Mouse (Mus musculus): ENCODE results near the gene Ccdc83. TPM values are rescaled to one million over a fixed set of nuclear protein-coding genes. Genes with fewer than 3 reads are reported as not detected.
"Not testable (repeated sequence)": the region's sequence is repeated elsewhere in the genome, so short reads cannot be mapped to it uniquely, and the experiment has no call there.

Gene Ccdc83
- total RNA-seq, 2 experiments from 2014 or later, result not detected

DNA sequence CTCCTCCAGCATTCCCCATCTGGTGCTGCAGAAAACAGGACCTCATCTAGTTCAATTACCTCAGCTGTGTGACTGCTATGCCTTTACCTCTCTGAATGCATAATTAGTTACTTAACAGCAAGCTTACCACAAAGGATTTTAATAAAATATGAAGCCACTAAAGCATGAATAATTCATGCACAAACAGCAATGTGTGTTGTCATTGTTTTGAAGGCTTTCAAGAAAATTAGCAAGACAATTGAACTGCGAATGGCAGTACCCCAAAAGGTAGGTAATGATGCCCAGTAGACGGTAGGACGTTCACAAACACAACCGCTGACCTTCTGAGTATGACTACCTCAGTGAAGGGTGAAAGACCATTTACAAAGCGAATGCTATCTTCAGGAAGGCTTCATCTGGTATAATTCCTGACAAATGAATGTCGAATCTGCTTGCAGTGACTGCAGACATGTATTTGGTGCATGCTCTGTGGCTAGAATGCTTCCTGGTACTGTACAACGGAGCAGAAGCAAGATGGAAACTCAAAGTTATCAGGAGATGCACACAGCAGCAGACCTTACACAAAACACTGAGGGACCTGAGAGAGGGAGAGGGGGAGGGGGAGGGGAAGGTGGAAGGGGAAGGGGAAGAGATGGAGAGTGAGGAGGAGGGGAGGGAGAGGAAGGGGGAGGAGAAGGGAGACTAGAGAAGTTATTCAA lies 3.5 kb downstream of the Ccdc83 start:
- DNase-seq (ENCODE audit: low spot score in 2 of 2), result no peak

DNA sequence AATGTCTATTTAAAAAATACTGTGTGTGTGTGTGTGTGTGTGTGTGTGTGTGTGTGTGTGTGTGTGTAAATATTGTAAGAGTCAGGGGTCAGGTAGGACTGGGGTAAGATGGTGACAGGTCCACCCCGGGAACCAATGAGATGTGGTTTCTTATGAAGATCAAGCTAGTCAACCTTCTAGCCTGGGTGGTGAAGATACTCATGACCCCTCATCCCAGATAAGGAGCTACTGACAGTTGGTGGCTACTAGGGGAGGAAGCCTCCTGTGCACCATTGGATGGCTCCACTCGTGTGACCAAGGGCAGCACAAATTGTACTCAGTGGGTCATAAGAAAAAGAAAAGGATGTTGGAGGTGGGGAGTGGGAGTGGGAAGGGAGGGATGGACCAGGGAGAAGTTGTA lies 5.7 kb downstream of the Ccdc83 start:
- no peak for DNase-seq (ENCODE audit: low spot score in 2 of 2)

DNA sequence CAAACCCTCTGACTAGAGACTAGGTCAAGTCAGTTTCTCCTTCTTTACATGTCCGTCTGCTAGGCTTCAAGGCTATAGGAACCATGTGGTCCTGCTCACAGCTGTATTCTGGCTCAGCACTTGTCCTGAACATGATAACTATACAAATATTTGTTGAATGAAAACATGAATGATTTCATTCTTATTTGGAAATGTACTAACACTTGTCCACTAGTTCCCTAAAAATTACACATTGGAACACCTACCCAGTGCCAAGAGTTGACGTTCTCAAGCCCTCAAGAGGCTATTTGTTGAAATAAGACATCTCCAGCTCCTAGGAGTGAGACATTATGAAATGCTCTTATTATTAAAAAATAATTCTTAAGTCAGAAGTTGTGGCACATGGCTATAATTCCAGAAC lies 6.9 kb downstream of the Ccdc83 start:
- no peak for DNase-seq (ENCODE audit: low spot score in 2 of 2)

DNA sequence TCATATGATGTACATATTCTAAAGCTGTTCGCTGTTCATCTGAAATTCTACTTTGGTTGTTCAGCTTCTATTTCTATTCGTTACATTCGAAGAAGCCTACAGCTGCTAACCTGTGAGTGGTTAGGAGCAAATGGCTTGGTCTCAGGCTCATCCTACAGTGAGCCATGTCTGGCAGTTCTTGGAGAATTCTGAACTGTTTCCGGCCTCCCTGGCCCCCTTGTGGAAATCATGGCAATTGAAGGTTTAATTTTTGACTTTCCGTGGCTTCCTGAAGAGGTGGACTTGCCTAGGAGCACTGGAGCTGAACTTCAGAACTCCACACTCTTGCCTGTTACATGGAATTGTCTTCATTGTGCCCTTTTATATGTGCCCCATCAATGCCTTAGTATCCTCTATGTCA lies 12.6 kb downstream of the Ccdc83 start:
- DNase-seq (ENCODE audit: low spot score in 2 of 2), result no peak

DNA sequence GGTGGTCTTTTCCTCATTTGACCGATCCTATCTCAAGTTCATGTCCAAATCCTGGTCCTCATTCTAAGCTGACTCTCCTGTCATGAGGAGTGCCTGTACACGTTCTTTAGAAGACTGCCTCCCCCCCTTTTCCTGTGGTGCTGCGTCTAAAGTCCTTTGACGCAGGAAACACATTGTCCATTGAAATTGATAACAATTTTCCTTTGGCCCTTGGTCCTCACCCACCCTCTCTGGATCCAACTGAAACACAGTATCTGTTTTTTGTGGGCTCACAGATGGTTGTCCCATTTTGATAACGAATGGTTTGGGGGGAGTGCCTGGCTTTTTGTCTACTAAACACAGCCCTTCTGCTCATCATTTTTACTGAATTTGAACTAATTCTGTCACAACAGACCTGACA lies 21.9 kb downstream of the Ccdc83 start:
- no peak for DNase-seq (ENCODE audit: low spot score in 2 of 2)

DNA sequence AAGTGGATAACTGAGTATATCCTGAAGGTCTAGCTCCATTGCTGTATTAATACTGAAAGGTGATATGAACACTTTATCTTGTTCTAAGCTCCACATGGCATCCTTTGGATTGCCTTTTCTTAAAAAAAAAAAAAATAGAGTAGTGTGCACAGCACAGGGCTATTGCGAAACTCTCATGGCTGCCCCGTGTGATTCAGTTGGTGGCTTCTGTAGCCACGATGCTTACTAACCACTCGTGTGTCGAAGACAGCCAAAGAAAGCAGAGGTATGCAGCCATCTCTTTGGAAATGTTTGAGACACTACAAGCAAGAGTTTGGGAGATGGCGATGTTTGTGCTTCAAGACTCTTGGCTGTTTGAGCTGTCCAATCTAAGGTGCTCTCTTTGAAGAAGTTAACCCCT lies 22.4 kb downstream of the Ccdc83 start:
- no peak for DNase-seq (ENCODE audit: low spot score in 2 of 2)

DNA sequence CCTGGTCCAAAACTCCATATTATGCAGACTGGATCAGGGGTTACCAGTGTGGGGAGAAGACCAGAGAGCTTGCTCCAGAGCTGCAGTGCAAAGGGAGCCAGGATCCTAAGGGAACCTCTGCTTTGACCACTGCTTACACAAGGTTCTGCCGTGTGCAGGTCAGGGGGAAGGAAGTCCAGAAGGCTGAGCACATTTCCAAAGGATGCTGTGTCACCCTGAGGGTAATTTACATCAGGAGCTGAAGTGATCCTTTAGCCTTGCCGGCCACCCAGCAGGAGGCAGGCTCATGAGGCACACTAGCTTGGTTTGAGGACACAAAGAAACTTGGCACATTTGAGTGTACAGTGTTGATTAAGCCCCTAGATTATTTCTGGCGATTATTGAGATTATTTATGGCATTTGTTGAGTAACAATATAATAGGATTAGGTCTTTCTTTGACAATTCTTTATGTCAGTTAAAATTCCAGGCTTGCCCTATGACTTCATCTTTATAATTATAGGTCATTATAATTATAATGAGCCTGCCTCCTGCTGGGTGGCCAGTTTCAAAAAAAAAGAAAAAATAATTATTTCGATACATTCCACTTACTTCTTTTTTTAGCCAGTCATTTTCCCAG lies 29.2 kb downstream of the Ccdc83 start:
- no peak for DNase-seq (ENCODE audit: low spot score in 2 of 2)

DNA sequence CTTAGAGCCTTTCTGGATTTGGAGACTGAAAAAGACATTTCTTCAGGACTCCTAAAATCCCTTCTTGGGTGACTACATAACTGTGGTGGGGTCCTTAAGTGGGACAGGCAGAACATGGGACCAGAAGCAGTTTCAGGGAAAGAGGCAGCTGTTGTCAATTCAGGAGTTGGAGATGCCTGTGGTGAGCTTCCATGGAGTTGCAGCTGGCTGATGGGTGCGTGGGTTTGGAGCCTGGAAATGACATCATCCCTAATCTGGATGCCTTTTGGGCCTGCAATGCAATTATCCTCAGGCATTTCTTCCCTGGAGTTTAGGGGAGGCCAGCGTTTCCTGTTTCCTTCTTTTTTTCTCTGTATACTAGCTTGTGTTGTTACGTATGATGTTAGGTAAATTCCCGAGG lies 31.7 kb downstream of the Ccdc83 start:
- DNase-seq (ENCODE audit: low spot score in 2 of 2), result no peak

DNA sequence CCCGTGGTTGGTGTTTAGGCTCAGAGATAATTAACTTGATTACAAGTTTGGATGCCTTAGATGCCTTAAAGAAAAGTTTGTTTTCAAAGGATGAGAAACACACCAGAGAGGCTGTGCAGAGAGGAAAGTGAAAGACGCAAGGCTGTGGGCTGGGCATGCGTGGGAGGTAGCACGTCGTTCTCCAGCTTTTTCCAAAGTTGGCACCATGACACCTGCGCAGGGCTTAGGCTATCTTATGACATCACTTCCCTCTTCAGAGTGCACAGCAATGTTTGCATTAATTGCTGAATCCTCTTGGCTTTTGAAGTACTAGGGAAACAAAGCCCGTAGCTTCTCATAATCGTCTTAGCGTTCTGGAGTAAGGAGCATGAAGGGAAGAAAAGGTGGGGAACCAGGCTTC lies 34.1 kb downstream of the Ccdc83 start:
- peak in 1 of 2 experiments; percentile 26 for DNase-seq (ENCODE audit: low spot score in 2 of 2)

DNA sequence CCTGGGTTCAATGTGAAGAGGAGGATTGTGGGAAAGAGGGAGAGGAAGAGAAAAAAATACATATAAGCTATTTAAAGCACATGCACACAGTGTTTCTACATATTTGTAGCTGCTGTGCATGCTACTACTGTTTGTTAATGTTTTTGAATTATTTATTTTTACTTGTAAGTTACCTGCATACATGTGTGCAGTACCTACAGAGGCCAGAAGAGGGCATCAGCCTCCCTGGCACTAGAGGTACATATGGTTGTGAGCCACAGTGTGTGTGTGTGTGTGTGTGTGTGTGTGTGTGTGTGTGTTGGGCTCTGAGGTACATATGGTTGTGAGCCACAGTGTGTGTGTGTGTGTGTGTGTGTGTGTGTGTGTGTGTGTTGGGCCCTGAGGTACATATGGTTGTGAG lies 36.7 kb downstream of the Ccdc83 start:
- DNase-seq (ENCODE audit: low spot score in 2 of 2), result not testable (repeated sequence)

DNA sequence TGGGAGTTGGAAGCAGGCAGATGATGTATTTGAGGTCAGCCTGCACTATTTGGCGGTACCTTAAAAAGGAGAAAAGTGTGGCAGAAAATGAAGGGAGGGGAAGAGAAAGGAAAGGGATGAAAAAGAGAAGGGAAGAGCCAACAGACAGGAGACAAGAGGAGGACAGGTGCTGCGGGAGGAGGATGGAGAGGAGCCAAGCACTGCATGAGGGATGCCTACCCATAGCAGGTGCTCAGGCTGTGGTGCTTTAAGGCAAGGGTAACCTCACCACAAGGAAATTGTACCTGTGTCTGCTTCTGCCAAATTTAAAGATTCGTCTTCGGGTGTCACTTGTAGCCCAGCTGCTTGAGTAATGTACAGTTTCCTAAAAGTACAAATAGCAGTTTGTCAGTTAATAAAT lies 37.5 kb downstream of the Ccdc83 start:
- no peak for DNase-seq (ENCODE audit: low spot score in 2 of 2)

DNA sequence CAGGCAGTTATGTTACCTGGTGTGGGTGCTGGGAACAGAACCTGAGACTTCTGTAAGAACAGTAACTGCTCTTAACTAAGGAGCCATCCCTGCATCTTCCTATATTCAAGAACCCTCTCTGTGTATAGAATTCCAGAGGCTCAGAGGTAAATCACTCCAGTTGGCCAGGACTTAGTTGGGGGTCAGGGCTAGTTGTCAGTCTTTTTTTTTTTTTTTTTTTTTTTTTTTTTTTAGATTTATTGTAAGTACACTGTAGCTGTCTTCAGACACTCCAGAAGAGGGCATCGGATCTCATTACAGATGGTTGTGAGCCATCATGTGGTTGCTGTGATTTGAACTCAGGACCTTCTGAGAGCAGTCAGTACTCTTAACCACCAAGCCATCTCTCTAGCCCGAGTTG lies 44.1 kb downstream of the Ccdc83 start:
- DNase-seq (ENCODE audit: low spot score in 2 of 2), result no peak

DNA sequence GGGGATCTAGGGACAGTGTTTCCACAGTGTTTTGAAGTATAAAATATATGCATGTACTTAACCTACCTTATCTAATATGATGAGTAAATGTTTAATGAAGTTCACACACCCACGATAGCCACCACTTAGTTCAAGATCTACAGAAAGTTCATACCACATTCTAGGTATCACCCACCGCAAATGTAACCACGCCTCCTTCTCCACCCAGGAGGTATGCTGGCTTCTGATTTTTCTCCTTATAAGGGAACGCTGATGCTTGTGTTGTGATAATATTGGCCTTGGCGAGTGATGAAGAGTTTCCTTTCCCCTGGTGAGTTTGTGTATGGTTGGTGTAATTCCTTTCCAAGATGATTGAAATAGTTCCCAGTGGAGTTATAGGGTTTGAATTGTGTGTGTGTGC lies 47.5 kb downstream of the Ccdc83 start:
- no peak for DNase-seq (ENCODE audit: low spot score in 2 of 2)

DNA sequence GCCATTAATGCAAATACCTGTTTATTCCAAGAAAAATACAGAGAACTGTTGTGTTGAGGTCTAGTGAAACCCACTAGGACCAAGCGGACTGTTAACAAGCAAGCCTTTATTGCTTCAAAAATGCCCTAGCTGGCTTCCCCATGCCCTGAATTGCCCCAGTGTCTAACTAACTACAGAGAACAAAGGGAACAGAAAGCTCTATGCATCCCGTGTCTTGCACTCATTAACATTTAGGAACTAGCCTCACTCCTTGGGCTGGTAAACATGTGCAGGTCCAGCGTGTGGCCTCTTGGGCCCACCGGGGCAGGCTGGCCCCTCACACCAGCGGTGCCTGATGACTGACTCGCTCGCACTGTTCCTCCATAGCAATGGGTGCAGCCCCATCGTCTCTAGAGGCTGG lies 49.1 kb downstream of the Ccdc83 start:
- peak in 1 of 2 experiments; percentile 36 for DNase-seq (ENCODE audit: low spot score in 2 of 2)

DNA sequence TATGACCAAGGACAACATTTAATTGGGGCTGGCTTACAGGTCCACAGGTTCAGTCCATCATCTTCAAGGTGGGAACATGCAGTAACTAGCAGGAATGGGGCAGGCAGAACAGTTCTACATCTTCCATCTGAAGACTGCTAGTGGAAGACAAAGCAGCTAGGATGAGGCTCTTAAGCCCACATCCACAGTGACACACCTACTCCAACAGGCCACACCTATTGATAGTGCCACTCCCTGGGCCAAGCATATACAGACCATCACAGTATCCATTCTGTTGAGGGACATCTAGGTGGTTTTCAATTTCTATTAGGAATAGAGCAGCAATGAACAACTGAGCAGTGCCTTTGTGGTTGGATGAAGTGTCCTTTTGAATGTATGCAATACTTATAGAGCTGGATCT lies 54.6 kb downstream of the Ccdc83 start:
- DNase-seq (ENCODE audit: low spot score in 2 of 2), result no peak

DNA sequence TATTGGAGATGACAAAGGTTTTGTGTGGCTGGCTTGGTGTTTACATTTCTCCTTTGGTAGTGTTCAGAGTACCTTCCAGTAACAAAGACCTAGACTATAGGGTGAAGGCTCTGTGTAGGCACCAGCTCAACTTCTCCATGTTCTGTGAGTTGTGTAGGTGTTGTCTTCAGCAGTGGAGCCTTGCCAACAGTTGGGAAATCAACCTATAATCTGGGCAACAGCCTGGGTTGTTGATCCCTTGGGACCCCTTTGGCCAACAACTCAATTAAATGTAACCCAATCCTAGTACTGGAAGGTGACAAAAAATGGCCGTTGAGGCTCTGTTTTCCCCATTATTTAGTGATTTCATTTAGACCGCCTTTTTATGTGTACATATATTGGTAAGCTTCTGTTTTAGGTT lies 55.5 kb downstream of the Ccdc83 start:
- no peak for DNase-seq (ENCODE audit: low spot score in 2 of 2)

DNA sequence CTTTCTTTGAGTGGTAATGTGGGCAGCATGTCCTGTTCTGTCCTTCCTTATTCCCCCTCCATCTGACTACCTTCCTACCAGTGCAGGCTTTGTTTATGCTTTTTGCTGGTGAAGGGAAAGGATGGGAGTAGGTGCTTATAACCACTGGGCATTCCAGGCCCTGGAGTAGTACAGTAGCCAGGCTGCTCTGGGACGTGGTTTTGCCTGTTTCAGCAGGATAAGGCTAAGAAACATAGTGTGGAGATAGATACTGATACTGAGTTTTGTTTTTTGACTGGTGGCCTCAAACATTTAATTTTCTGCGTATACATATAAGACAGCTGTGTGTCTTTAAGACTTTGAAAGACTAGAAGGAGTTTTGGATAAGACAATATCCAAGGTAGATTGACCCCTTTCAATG lies 61.7 kb downstream of the Ccdc83 start:
- no peak for DNase-seq (ENCODE audit: low spot score in 2 of 2)

DNA sequence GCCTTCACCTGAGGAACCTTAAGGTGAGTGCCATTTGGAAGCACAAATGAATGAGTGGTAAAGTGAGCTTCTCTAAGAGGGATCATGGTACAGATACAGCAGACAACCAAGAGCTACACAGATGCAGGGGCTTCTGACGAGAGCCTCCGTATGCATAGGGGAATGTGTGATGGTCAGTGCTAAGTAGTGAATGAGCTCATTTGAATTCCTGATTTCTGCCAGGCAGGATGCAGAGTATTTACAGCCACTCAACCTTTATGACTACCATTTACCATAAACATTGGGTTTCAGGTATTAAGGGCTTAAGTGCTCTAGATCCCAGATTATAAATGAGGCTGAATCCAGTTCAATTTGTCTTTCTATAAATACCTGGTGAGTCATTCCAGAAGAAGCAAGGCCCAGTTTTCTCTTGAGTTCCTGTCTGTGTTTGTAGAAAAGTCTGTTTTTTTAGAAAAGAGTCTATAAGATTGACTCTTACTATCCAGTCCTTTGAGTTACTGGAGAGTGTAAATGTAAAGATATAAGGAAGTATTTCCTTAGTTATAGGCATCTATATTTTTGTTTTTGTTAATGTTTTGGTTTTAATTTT lies 63.6 kb downstream of the Ccdc83 start:
- no peak for DNase-seq (ENCODE audit: low spot score in 2 of 2)

DNA sequence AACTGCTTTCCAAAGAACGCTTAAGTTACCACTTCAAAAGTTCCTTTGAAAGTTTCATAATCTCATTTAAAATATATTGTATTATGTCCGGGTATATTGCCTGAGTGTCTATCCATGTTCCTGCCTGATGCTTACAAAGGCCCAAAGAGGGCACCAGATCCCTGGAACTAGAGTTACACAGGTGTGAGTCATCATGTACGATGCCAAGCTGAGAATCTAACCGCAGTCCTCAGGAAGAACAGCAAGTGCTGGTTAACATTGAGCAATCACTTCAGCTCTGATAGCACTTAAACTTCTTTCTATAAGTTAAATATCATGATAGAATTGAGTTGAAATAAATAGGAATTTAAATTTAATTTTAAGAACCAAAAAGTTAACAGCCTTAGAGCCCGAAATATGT lies 65.3 kb downstream of the Ccdc83 start:
- DNase-seq (ENCODE audit: low spot score in 2 of 2), result no peak

DNA sequence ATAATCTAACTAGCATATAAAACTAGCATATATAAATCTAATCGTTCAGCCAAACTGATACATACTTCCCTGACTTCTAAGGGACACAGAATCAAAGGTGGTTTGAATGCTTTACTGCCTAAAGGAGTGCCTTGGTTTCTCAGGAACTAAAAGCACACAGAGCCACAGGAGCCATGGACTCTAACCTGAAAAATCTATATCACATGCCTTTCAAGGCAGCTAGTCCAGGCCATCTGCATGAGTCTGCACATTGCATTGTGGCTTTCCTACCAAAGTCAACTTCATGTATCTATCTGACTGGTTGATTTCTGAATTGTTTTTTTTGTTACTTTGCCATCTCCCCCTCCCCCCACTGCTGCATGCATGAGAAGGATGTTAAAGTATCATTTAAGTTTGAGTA lies 84.9 kb downstream of the Ccdc83 start:
- DNase-seq (ENCODE audit: low spot score in 2 of 2), result no peak

DNA sequence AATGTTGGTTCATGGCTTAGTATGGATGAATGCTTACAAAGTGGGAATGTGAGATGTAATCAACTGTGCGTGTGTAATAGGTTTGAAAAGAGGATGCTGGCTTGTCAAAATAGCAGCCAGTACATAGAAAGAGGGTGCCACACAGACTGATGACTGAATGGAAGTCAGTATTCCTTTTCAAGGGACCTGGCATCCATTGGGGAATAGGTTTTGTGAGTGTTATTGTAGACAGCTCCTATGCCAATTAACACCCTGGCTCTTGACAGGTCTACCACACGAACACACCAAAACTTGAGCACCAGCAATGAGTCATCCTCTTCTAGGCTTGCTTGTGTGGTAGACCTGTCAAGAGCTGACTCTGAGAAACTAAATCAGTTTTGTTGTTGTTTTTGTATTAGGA lies 90.0 kb downstream of the Ccdc83 start:
- no peak for DNase-seq (ENCODE audit: low spot score in 2 of 2)
